Mouse (Mus musculus) limb, embryonic 14.5 days (tissue): ENCODE measurements at regions not wholly inside any gene's neighbourhood (a gene's known extent, or its start where the extent isn't known, plus 50 kb on each side); places are given as distances from the start of the nearest gene placed in this dataset.

ENCODE experiments used
- ATAC-seq: fragments of 200-750 bp; cut with Nextera tagmentation; 2 replicates; pipeline ENCODE4 v1.8.0; 2017; ENCODE audit warnings: low read depth, moderate number of reproducible peaks, moderate TSS enrichment; ENCODE audit not compliant: low FRiP score
- DNase-seq: peaks from one replicate; pipeline ENCODE4 v3.0.0-alpha.2; 2015; ENCODE audit warnings: low spot score
- H3K27ac ChIP-seq: fragments of 300-500 bp; sonication (generic); replicated peaks from 2 replicates; pipeline ENCODE4 v1.5.1; 2014; ENCODE audit warnings: low read depth, mild to moderate bottlenecking, low read length, moderate library complexity, mixed read lengths
- H3K27me3 ChIP-seq: fragments of 300-500 bp; sonication (generic); 2 replicates; pipeline ENCODE4 v1.6.1; 2014; ENCODE audit warnings: low read length, mixed read lengths; ENCODE audit not compliant: control insufficient read depth, insufficient read depth
- H3K36me3 ChIP-seq: fragments of 300-500 bp; sonication (generic); 2 replicates; pipeline ENCODE4 v1.6.1; 2014; ENCODE audit warnings: mild to moderate bottlenecking, low read length, moderate library complexity, mixed read lengths; ENCODE audit not compliant: control insufficient read depth, insufficient read depth
- H3K4me1 ChIP-seq: fragments of 300-500 bp; sonication (generic); 2 replicates; pipeline ENCODE4 v1.6.1; 2014; ENCODE audit warnings: antibody characterized with exemption, low read length, mixed read lengths; ENCODE audit not compliant: control insufficient read depth, insufficient read depth
- H3K4me2 ChIP-seq: fragments of 300-500 bp; sonication (generic); replicated peaks from 2 replicates; pipeline ENCODE4 v1.6.1; 2014; ENCODE audit warnings: low read depth, mild to moderate bottlenecking, low read length, moderate library complexity; ENCODE audit not compliant: severe bottlenecking
- H3K4me3 ChIP-seq: fragments of 300-500 bp; sonication (generic); replicated peaks from 2 replicates; pipeline ENCODE4 v1.5.1; 2014; ENCODE audit warnings: low read length
- H3K9ac ChIP-seq: fragments of 300-500 bp; sonication (generic); 2 replicates; pipeline ENCODE4 v1.6.1; 2014; ENCODE audit warnings: mild to moderate bottlenecking, low read depth, low read length, moderate library complexity; ENCODE audit not compliant: severe bottlenecking
- H3K9me3 ChIP-seq: fragments of 300-500 bp; sonication (generic); 2 replicates; pipeline ENCODE4 v1.6.1; 2016; ENCODE audit warnings: low read length; ENCODE audit not compliant: control insufficient read depth
- POLR2A ChIP-seq: fragments of 200-500 bp; IDR thresholded peaks from 2 replicates; pipeline ENCODE4 v1.8.0; 2012; ENCODE audit warnings: inconsistent platforms, mild to moderate bottlenecking, moderate library complexity, borderline replicate concordance; ENCODE audit not compliant: insufficient read depth, insufficient read length; ENCODE audit errors: extremely low read depth
- WGBS: fragments of 180-500 bp; shearing (Covaris S2); extraction: QIAGEN DNeasy Blood & Tissue Kit; methylation state at CpG from one replicate; pipeline ENCODE4 v1.1.7; 2014; 5-methylcytosine and 5-hydroxymethylcytosine counted together

GRCm38 (mm10) chr12:25795092-25795491 lies 620.0 kb downstream of the Rnf144a start:
- no peak for TF ChIP-seq POLR2A
- Histone ChIP-seq H3K27ac (no peak overlapping the region), H3K36me3 (no peaks in the 10 kb centered on the region), H3K4me1 (no peaks in the 10 kb centered on the region), H3K9me3 (no peaks in the 10 kb centered on the region), H3K4me2 (no peak overlapping the region), H3K4me3 (no peak overlapping the region), H3K27me3 (no peaks in the 10 kb centered on the region), H3K9ac (no peak overlapping the region)
- DNase-seq (no peak), ATAC-seq (no peak)
- 83% methylated on average over 2 of the region's 2 CpGs for WGBS

GRCm38 (mm10) chr12:25794571-25794970 lies 620.5 kb downstream of the Rnf144a start:
- Histone ChIP-seq H3K27me3 (no peaks in the 10 kb centered on the region), H3K4me3 (no peak overlapping the region), H3K4me1 (no peaks in the 10 kb centered on the region), H3K9ac (no peak overlapping the region), H3K36me3 (no peaks in the 10 kb centered on the region), H3K9me3 (no peaks in the 10 kb centered on the region), H3K4me2 (no peak overlapping the region), H3K27ac (no peak overlapping the region)
- no peak for ATAC-seq
- DNase-seq, result no peak
- no peak for TF ChIP-seq POLR2A
- 58% methylated on average over 2 of the region's 2 CpGs for WGBS

- Histone ChIP-seq H3K4me2 (no peak overlapping the region), H3K9ac (no peak overlapping the region), H3K36me3 (no peaks in the 10 kb centered on the region), H3K27ac (no peak overlapping the region), H3K4me3 (no peak overlapping the region), H3K4me1 (no peaks in the 10 kb centered on the region), H3K27me3 (no peaks in the 10 kb centered on the region), H3K9me3 (no peaks in the 10 kb centered on the region)
- ATAC-seq, result no peak
- TF ChIP-seq POLR2A, result no peak
- WGBS, result 95% methylated on average over 2 of the region's 2 CpGs
- DNase-seq, result no peak
These were observed 622.4 kb downstream of the Rnf144a start for GRCm38 (mm10) chr12:25792571-25793075.

GRCm38 (mm10) chr12:25790956-25791355 lies 624.1 kb downstream of the Rnf144a start:
- H3K4me1 ChIP-seq, result no peaks in the 10 kb centered on the region
- no peak overlapping the region for H3K4me3 ChIP-seq
- ATAC-seq (no peak), DNase-seq (no peak)
- TF ChIP-seq POLR2A, result no peak
- H3K9ac ChIP-seq, result no peak overlapping the region
- H3K36me3 ChIP-seq, result no peaks in the 10 kb centered on the region
- WGBS, result 84% methylated on average over 4 of the region's 4 CpGs
- no peak overlapping the region for H3K4me2 ChIP-seq
- no peak overlapping the region for H3K27ac ChIP-seq
- no peaks in the 10 kb centered on the region for H3K27me3 ChIP-seq
- H3K9me3 ChIP-seq, result no peaks in the 10 kb centered on the region

- 75% methylated on average over 18 of the region's 18 CpGs for WGBS
- DNase-seq, result no peak
These were observed 629.1 kb downstream of the Rnf144a start for GRCm38 (mm10) chr12:25785646-25786606.

More at GRCm38 (mm10) chr12:25785646-25786606, 629.1 kb downstream of the Rnf144a start:
- H3K36me3 ChIP-seq, result no peaks in the 10 kb centered on the region
- no peaks in the 10 kb centered on the region for H3K27me3 ChIP-seq
- H3K4me1 ChIP-seq, result no peaks in the 10 kb centered on the region
- no peak overlapping the region for H3K4me3 ChIP-seq
- no peak overlapping the region for H3K27ac ChIP-seq
- H3K9ac ChIP-seq, result no peak overlapping the region
- ATAC-seq, result no peak
- no peaks in the 10 kb centered on the region for H3K9me3 ChIP-seq
- no peak for TF ChIP-seq POLR2A
- no peak overlapping the region for H3K4me2 ChIP-seq
